Mouse (Mus musculus) kidney, adult 2 months (tissue): ENCODE measurements around the gene Akap12.

Source experiments
- CTCF ChIP-seq: fragments of 200-500 bp; conservative IDR thresholded peaks from 2 replicates; pipeline ENCODE4 v1.5.1; 2011; ENCODE audit warnings: low read depth, mild to moderate bottlenecking, control low read depth, low read length, moderate library complexity, mixed read lengths; ENCODE audit not compliant: insufficient read depth, insufficient read length
- POLR2A ChIP-seq: fragments of 200-500 bp; IDR thresholded peaks from one replicate; pipeline ENCODE4 v1.6.1; 2011; ENCODE audit warnings: low read depth, low read length, control low read depth

- no peak for TF ChIP-seq POLR2A
- no peak for TF ChIP-seq CTCF
Observed at GRCm38 (mm10) chr10:4290145-4290544, 24.0 kb downstream of the Akap12 start.
